Mouse (Mus musculus) lung, adult 2 months (tissue): ENCODE data around the gene Syn3. TPM values are rescaled to one million over a fixed set of nuclear protein-coding genes. Genes with fewer than 3 reads are reported as not detected.

Experiments
- DNase-seq: peaks from one replicate; pipeline ENCODE4 v3.0.0; 2022
- H3K4me1 ChIP-seq: fragments of 200-500 bp; 2 replicates; pipeline ENCODE4 v1.6.1; 2011; ENCODE audit warnings: low read length; ENCODE audit not compliant: control insufficient read depth, insufficient read depth
- H3K4me3 ChIP-seq: fragments of 200-500 bp; replicated peaks from 2 replicates; pipeline ENCODE3; 2011; ENCODE audit warnings: low read depth, mild to moderate bottlenecking, control low read depth, low read length; ENCODE audit errors: extremely low read depth
- CTCF ChIP-seq: fragments of 200-500 bp; IDR thresholded peaks from 2 replicates; pipeline ENCODE4 v1.5.1; 2011; ENCODE audit warnings: mild to moderate bottlenecking, low read length, control low read depth; ENCODE audit not compliant: insufficient read depth
- POLR2A ChIP-seq: fragments of 200-500 bp; IDR thresholded peaks from 2 replicates; pipeline ENCODE4 v1.6.1; 2011; ENCODE audit warnings: low read depth, mild to moderate bottlenecking, control low read depth, low read length, borderline replicate concordance; ENCODE audit errors: extremely low read depth
- WGBS: fragments of 180-500 bp; shearing (Covaris S2); methylation state at CpG from one replicate; pipeline ENCODE4 v1.1.7; 2018; 5-methylcytosine and 5-hydroxymethylcytosine counted together
- polyA plus RNA-seq: library from polyadenylated mRNA; depleted of rRNA; stranded (reverse); fragments of >200 nt; gene quantifications from 2 replicates; pipeline ENCODE4 v1.2.3, GENCODE M21; 2012

Syn3 gene
- polyA plus RNA-seq, 1 experiment, result 1.1 TPM

- DNase-seq, result no peak
- no peak overlapping the region for H3K4me3 ChIP-seq
- WGBS, result 94% methylated on average over 3 of the region's 3 CpGs
- peaks cover 2% of the 10 kb centered on the region for H3K4me1 ChIP-seq
- no peak for TF ChIP-seq POLR2A
- no peak for TF ChIP-seq CTCF
Observed at GRCm38 (mm10) chr10:86026354-86026753, 472.3 kb downstream of the Syn3 start.

- H3K4me1 ChIP-seq, result peaks cover 2% of the 10 kb centered on the region
- 85% methylated on average over 2 of the region's 2 CpGs for WGBS
- TF ChIP-seq CTCF, result no peak
- TF ChIP-seq POLR2A, result no peak
- no peak for DNase-seq
- H3K4me3 ChIP-seq, result no peak overlapping the region
Observed at GRCm38 (mm10) chr10:86025906-86026305, 472.8 kb downstream of the Syn3 start.

GRCm38 (mm10) chr10:86023149-86023548 is 475.5 kb downstream of the Syn3 start:
- TF ChIP-seq CTCF, result no peak
- no peak for TF ChIP-seq POLR2A
- Histone ChIP-seq H3K4me1 (peaks cover 2% of the 10 kb centered on the region), H3K4me3 (no peak overlapping the region)
- no peak for DNase-seq

GRCm38 (mm10) chr10:86022474-86022816 is 476.3 kb downstream of the Syn3 start:
- WGBS, result 4% methylated on average over 6 of the region's 6 CpGs
- Histone ChIP-seq H3K4me1 (peaks cover 2% of the 10 kb centered on the region), H3K4me3 (peak overlapping the region; percentile 85)
- TF ChIP-seq CTCF, result no peak
- TF ChIP-seq POLR2A, result no peak
- DNase-seq, result no peak

- peaks cover 2% of the 10 kb centered on the region for H3K4me1 ChIP-seq
- under 1% methylated on average over 82 of the region's 82 CpGs for WGBS
- TF ChIP-seq POLR2A, result peak; percentile 56; the same call in 1 of the 2 replicates
- peak; percentile 56 for TF ChIP-seq CTCF
- H3K4me3 ChIP-seq, result peak within 1 kb of the TSS; percentile 85
- peak; percentile 88 for DNase-seq
Observed at GRCm38 (mm10) chr10:86021749-86022473, 476.8 kb downstream of the Syn3 start, which contains the start of gene Fbxo7. Fbxo7 (plus strand) TSS chr10:86021972.

- H3K4me3 ChIP-seq, result peak overlapping the region; percentile 22
- 0% methylated on average over 3 of the region's 3 CpGs for WGBS
- DNase-seq, result no peak
Observed at GRCm38 (mm10) chr10:86021408-86021748, 477.3 kb downstream of the Syn3 start.

GRCm38 (mm10) chr10:86018813-86019212 is 479.9 kb downstream of the Syn3 start:
- no peak for DNase-seq
- TF ChIP-seq POLR2A, result no peak
- TF ChIP-seq CTCF, result no peak
- H3K4me1 ChIP-seq, result peaks cover 2% of the 10 kb centered on the region
- H3K4me3 ChIP-seq, result no peak overlapping the region
- WGBS, result 46% methylated on average over 5 of the region's 5 CpGs

More at GRCm38 (mm10) chr10:86021408-86021748, 477.3 kb downstream of the Syn3 start:
- peaks cover 2% of the 10 kb centered on the region for H3K4me1 ChIP-seq
- TF ChIP-seq CTCF, result no peak
- no peak for TF ChIP-seq POLR2A

GRCm38 (mm10) chr10:86017781-86018180 is 480.9 kb downstream of the Syn3 start:
- no peak for DNase-seq
- TF ChIP-seq POLR2A (no peak), CTCF (no peak)
- peaks cover 2% of the 10 kb centered on the region for H3K4me1 ChIP-seq
- WGBS, result 90% methylated on average over 7 of the region's 7 CpGs
- H3K4me3 ChIP-seq, result no peak overlapping the region

GRCm38 (mm10) chr10:86011781-86012180 is 486.9 kb downstream of the Syn3 start, which contains the start of gene Bpifc:
Bpifc (minus strand) TSS chr10:86011895.
- no peaks in the 10 kb centered on the region for H3K4me1 ChIP-seq
- TF ChIP-seq POLR2A (no peak), CTCF (no peak)
- no peak for DNase-seq
- WGBS, result 81% methylated on average over 2 of the region's 2 CpGs
- no peak within 1 kb of the TSS for H3K4me3 ChIP-seq

GRCm38 (mm10) chr10:86011172-86011571 is 487.5 kb downstream of the Syn3 start:
- TF ChIP-seq POLR2A (no peak), CTCF (no peak)
- no peak overlapping the region for H3K4me3 ChIP-seq
- 57% methylated on average over 2 of the region's 2 CpGs for WGBS
- no peaks in the 10 kb centered on the region for H3K4me1 ChIP-seq
- DNase-seq, result no peak
